Mouse (Mus musculus): ENCODE data around the gene Dynlt1a. TPM values are rescaled to one million over a fixed set of nuclear protein-coding genes. Genes with fewer than 3 reads are reported as not detected.
"Not testable (repeated sequence)": the region's sequence is repeated elsewhere in the genome, so short reads cannot be mapped to it uniquely, and the experiment has no call there.

Gene Dynlt1a
- polyA plus RNA-seq, 2 experiments = 14.8 to 15.7 TPM

GRCm38 (mm10) chr17:6321081-6321777 lies 3.9 kb upstream of the Dynlt1a start:
- not testable (repeated sequence) for H3K4me3 ChIP-seq (replicated peaks; ENCODE audit: low read length); H3K27me3 ChIP-seq (ENCODE audit: control insufficient read depth, insufficient read depth, low read length); H3K4me2 ChIP-seq (replicated peaks; ENCODE audit: low read depth, low read length, severe bottlenecking); H3K36me3 ChIP-seq (ENCODE audit: control insufficient read depth, insufficient read depth, low read length); H3K4me1 ChIP-seq (ENCODE audit: control insufficient read depth, insufficient read depth, low read length); H3K27ac ChIP-seq (replicated peaks; ENCODE audit: low read depth, low read length); DNase-seq (ENCODE audit: low spot score); H3K9me3 ChIP-seq (ENCODE audit: control insufficient read depth, low read length); H3K9ac ChIP-seq (ENCODE audit: low read depth, low read length, severe bottlenecking); ATAC-seq (ENCODE audit: low FRiP score, low read depth)
- 20% methylated on average over 1 of the region's 60 CpGs for WGBS

DNA sequence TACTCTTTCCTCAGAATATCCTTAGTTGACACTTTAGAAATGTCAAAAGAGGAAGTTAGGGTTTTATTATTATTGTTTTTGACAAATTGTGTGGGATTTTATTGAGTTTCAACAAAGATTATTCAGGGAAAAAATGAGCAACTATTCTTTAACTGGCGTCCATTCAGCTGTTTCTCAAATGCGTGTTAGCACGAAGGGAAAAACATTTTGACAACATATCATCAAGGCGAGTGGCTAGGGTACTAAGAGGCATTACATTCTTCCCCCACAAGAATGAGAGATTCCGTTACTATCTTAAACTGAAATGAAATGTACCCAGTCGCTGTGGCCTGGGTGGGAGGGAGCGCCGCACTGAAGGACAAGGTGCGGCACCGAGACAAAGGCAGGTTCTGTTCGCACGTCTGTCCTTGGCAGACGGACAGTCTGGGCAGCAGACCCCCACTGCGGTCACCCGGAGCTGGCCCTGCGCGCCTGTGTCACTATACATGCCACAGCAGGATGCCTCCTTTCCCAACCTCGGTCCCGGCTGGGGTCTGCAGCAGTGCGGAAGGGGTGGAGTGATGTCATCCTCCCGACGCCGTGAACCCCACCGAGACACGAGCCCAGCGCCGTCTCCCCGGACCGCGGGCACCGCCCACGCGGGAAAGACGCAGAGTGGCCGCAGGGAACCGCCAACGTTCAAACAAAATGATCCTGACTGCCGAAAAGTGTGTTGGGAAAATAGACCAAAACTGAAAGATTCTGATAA lies 747 bp downstream of the Dynlt1a start:
- not testable (repeated sequence) for H3K9ac ChIP-seq (ENCODE audit: low read depth, low read length, severe bottlenecking)

DNA sequence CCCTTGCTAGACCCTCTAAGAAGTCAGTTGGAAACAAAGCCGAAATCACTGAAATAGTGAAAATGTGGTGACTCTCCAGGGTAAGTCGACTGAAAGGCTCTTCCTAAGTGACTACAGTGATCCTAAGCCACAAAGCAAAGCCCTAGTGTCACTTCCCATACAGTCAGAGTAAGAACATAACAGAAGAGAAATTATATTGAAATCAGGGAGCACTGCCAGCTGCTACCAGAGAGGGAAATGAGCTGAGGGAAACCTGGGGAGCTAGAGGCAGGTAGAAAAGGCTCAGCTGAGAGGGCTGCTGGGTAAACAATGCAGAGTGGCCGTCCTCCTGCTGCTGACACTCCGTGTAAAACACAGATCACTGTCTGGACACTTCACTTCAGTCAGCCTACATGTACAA lies 1.6 kb downstream of the Dynlt1a start:
- not testable (repeated sequence) for H3K4me2 ChIP-seq (replicated peaks; ENCODE audit: low read depth, low read length, severe bottlenecking); H3K36me3 ChIP-seq (ENCODE audit: control insufficient read depth, insufficient read depth, low read length); DNase-seq (ENCODE audit: low spot score); H3K9me3 ChIP-seq (ENCODE audit: control insufficient read depth, low read length); H3K4me3 ChIP-seq (replicated peaks; ENCODE audit: low read length); H3K27ac ChIP-seq (replicated peaks; ENCODE audit: low read depth, low read length); H3K9ac ChIP-seq (ENCODE audit: low read depth, low read length, severe bottlenecking); H3K27me3 ChIP-seq (ENCODE audit: control insufficient read depth, insufficient read depth, low read length); ATAC-seq (ENCODE audit: low FRiP score, low read depth); H3K4me1 ChIP-seq (ENCODE audit: control insufficient read depth, insufficient read depth, low read length)
- no CpG with 5 or more reads among the region's 4 CpGs for WGBS

More for the DNA sequence above, 747 bp downstream of the Dynlt1a start:
- Histone ChIP-seq H3K4me3 (replicated peaks; ENCODE audit: low read length) (peak overlapping the region; percentile 31), H3K4me2 (replicated peaks; ENCODE audit: low read depth, low read length, severe bottlenecking) (peak overlapping the region; percentile 48)
- not testable (repeated sequence) for H3K4me1 ChIP-seq (ENCODE audit: control insufficient read depth, insufficient read depth, low read length); H3K27me3 ChIP-seq (ENCODE audit: control insufficient read depth, insufficient read depth, low read length); H3K9me3 ChIP-seq (ENCODE audit: control insufficient read depth, low read length); H3K27ac ChIP-seq (replicated peaks; ENCODE audit: low read depth, low read length); DNase-seq (ENCODE audit: low spot score); H3K36me3 ChIP-seq (ENCODE audit: control insufficient read depth, insufficient read depth, low read length)
- WGBS = 3% methylated on average over 35 of the region's 38 CpGs
- peak; percentile 24 for ATAC-seq (ENCODE audit: low FRiP score, low read depth)

- H3K9ac ChIP-seq (ENCODE audit: low read depth, low read length, severe bottlenecking); H3K27me3 ChIP-seq (ENCODE audit: control insufficient read depth, insufficient read depth, low read length); H3K9me3 ChIP-seq (ENCODE audit: control insufficient read depth, low read length); H3K36me3 ChIP-seq (ENCODE audit: control insufficient read depth, insufficient read depth, low read length); H3K4me3 ChIP-seq (replicated peaks; ENCODE audit: low read length); H3K27ac ChIP-seq (replicated peaks; ENCODE audit: low read depth, low read length); H3K4me2 ChIP-seq (replicated peaks; ENCODE audit: low read depth, low read length, severe bottlenecking); ATAC-seq (ENCODE audit: low FRiP score, low read depth); DNase-seq (ENCODE audit: low spot score); H3K4me1 ChIP-seq (ENCODE audit: control insufficient read depth, insufficient read depth, low read length): not testable (repeated sequence)
- 78% methylated on average over 2 of the region's 3 CpGs for WGBS
Observed at GRCm38 (mm10) chr17:6314493-6314892, 2.8 kb downstream of the Dynlt1a start.

DNA sequence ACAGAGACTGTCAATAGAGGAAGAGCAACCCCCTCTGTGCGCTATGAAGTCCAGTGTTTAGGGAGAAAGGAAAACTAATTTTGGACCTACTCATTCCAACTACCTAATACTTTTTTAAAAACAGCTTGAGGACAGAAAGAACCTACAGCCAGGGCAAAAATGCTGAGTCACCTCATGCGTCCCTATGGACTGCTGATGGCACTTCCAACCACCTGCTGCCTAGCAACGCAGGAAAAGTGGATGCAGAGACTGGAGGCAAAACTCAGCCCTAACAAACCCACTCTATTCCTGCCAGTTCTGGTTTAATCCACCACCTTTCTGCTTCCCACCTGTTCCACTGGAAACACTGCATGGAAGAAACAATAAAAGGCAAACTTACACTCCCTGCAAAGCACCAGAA lies 4.5 kb downstream of the Dynlt1a start:
- H3K27me3 ChIP-seq (ENCODE audit: control insufficient read depth, insufficient read depth, low read length); ATAC-seq (ENCODE audit: low FRiP score, low read depth); H3K4me2 ChIP-seq (replicated peaks; ENCODE audit: low read depth, low read length, severe bottlenecking); H3K4me1 ChIP-seq (ENCODE audit: control insufficient read depth, insufficient read depth, low read length); H3K4me3 ChIP-seq (replicated peaks; ENCODE audit: low read length); DNase-seq (ENCODE audit: low spot score); H3K36me3 ChIP-seq (ENCODE audit: control insufficient read depth, insufficient read depth, low read length); H3K27ac ChIP-seq (replicated peaks; ENCODE audit: low read depth, low read length); H3K9me3 ChIP-seq (ENCODE audit: control insufficient read depth, low read length); H3K9ac ChIP-seq (ENCODE audit: low read depth, low read length, severe bottlenecking): not testable (repeated sequence)
- 71% methylated on average over 3 of the region's 3 CpGs for WGBS

- not testable (repeated sequence) for H3K27ac ChIP-seq (replicated peaks; ENCODE audit: low read depth, low read length); H3K27me3 ChIP-seq (ENCODE audit: control insufficient read depth, insufficient read depth, low read length); H3K9me3 ChIP-seq (ENCODE audit: control insufficient read depth, low read length); DNase-seq (ENCODE audit: low spot score); H3K36me3 ChIP-seq (ENCODE audit: control insufficient read depth, insufficient read depth, low read length); ATAC-seq (ENCODE audit: low FRiP score, low read depth); H3K4me2 ChIP-seq (replicated peaks; ENCODE audit: low read depth, low read length, severe bottlenecking); H3K9ac ChIP-seq (ENCODE audit: low read depth, low read length, severe bottlenecking); H3K4me3 ChIP-seq (replicated peaks; ENCODE audit: low read length); H3K4me1 ChIP-seq (ENCODE audit: control insufficient read depth, insufficient read depth, low read length)
- WGBS = 87% methylated on average over 7 of the region's 7 CpGs
Observed at GRCm38 (mm10) chr17:6311716-6312115, 5.6 kb downstream of the Dynlt1a start.

DNA sequence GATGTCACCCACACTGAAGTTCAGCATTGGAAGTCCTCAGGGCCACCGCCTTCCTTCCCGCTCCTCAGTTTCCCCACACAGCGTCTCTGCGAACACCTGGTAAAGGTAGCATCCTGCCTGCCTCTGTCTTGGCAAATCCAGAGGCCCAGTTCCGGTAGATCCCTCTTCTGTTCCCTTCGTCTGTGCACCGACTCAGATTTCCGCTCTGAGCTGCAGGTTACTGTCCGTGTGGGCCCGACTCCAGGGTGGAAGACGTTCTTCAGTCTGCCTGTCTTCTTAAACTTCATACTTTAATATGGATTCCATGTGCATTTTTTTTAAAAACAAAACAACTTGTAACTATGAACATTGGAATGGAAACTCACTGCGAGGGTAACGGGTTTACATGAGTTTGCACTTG lies 10.8 kb downstream of the Dynlt1a start:
- not testable (repeated sequence) for ATAC-seq (ENCODE audit: low FRiP score, low read depth); DNase-seq (ENCODE audit: low spot score); H3K9me3 ChIP-seq (ENCODE audit: control insufficient read depth, low read length); H3K36me3 ChIP-seq (ENCODE audit: control insufficient read depth, insufficient read depth, low read length); H3K27me3 ChIP-seq (ENCODE audit: control insufficient read depth, insufficient read depth, low read length); H3K9ac ChIP-seq (ENCODE audit: low read depth, low read length, severe bottlenecking); H3K4me2 ChIP-seq (replicated peaks; ENCODE audit: low read depth, low read length, severe bottlenecking); H3K4me3 ChIP-seq (replicated peaks; ENCODE audit: low read length); H3K4me1 ChIP-seq (ENCODE audit: control insufficient read depth, insufficient read depth, low read length); H3K27ac ChIP-seq (replicated peaks; ENCODE audit: low read depth, low read length)
- whole genome bisulfite sequencing = 92% methylated on average over 9 of the region's 13 CpGs

DNA sequence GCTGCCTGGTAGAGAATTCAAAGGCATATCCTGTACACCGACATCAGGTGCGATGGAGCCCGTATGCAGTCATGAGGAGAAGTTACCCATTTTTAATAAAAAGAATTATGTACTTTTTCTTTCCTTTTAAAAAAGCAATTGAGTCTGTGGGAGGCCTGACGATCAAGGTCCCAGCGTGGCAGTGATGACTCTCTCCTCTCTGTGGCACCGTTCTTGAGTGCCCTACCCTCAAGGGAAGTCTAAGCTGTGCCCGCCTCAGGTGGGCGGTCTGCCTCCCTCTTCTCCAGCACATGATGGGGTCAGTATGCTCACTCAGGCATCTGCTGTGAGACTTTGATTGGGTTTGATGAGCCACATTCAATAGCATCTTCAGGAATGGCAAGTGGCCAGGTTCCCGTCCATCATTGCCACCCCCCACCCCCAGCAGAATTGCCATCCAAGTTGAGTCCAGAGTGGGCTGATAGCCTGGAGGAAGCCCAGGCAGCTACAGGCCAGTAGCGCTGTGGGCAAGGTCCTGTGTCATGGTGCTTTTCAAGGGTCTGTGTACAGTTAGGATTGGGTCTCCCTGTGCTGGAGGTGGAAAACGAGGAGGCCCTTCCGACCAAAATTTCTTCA lies 11.5 kb downstream of the Dynlt1a start:
- H3K4me2 ChIP-seq (replicated peaks; ENCODE audit: low read depth, low read length, severe bottlenecking); H3K36me3 ChIP-seq (ENCODE audit: control insufficient read depth, insufficient read depth, low read length); H3K9me3 ChIP-seq (ENCODE audit: control insufficient read depth, low read length); H3K9ac ChIP-seq (ENCODE audit: low read depth, low read length, severe bottlenecking); ATAC-seq (ENCODE audit: low FRiP score, low read depth); H3K4me3 ChIP-seq (replicated peaks; ENCODE audit: low read length); H3K27ac ChIP-seq (replicated peaks; ENCODE audit: low read depth, low read length); DNase-seq (ENCODE audit: low spot score); H3K27me3 ChIP-seq (ENCODE audit: control insufficient read depth, insufficient read depth, low read length); H3K4me1 ChIP-seq (ENCODE audit: control insufficient read depth, insufficient read depth, low read length): not testable (repeated sequence)
- WGBS = 97% methylated on average over 10 of the region's 12 CpGs
